Mouse (Mus musculus) midbrain, embryonic 10.5 days (tissue): ENCODE results near the gene Ascc3. TPM values are rescaled to one million over a fixed set of nuclear protein-coding genes. Genes with fewer than 3 reads are reported as not detected.

Experiments used
- DNase-seq: peaks from one replicate; pipeline ENCODE4 v3.0.0-alpha.2; 2017; ENCODE audit warnings: low spot score
- H3K27ac ChIP-seq: fragments of 300-500 bp; sonication (generic); replicated peaks from 2 replicates; pipeline ENCODE4 v1.5.1; 2016; ENCODE audit warnings: mild to moderate bottlenecking
- H3K27me3 ChIP-seq: fragments of 300-500 bp; sonication (generic); 2 replicates; pipeline ENCODE4 v1.6.1; 2016; ENCODE audit warnings: low read depth, mild to moderate bottlenecking; ENCODE audit not compliant: poor library complexity, severe bottlenecking
- H3K36me3 ChIP-seq: fragments of 300-500 bp; sonication (generic); 2 replicates; pipeline ENCODE4 v1.6.1; 2016; ENCODE audit warnings: mild to moderate bottlenecking, moderate library complexity
- H3K4me1 ChIP-seq: fragments of 300-500 bp; sonication (generic); 2 replicates; pipeline ENCODE4 v1.6.1; 2016
- H3K4me3 ChIP-seq: fragments of 300-500 bp; sonication (generic); 2 replicates; pipeline ENCODE4 v1.5.1; 2016; ENCODE audit warnings: mild to moderate bottlenecking, moderate library complexity
- H3K9me3 ChIP-seq: fragments of 300-500 bp; sonication (generic); replicated peaks from 2 replicates; pipeline ENCODE4 v1.6.1; 2016; ENCODE audit warnings: mild to moderate bottlenecking
- WGBS: fragments of 180-500 bp; shearing (Covaris S2); methylation state at CpG from one replicate; pipeline ENCODE4 v1.1.7; 2016; 5-methylcytosine and 5-hydroxymethylcytosine counted together
- polyA plus RNA-seq: library from polyadenylated mRNA; unstranded; fragments of >200 nt; fragmentation: Nextera tagmentation; extraction: Ambion mirVana; gene quantifications from 2 replicates; pipeline ENCODE4 v1.2.1, GENCODE M21; 2016

The Ascc3 gene
- polyA plus RNA-seq, 1 experiment from 2014 or later, result 15.0 TPM

- Histone ChIP-seq H3K9me3 (no peaks in the 10 kb centered on the region), H3K27me3 (peaks cover 100% of the 10 kb centered on the region), H3K4me1 (peaks cover 49% of the 10 kb centered on the region), H3K27ac (peak overlapping the region; percentile 76), H3K4me3 (peak overlapping the region; percentile 59), H3K36me3 (no peaks in the 10 kb centered on the region)
- DNase-seq, result no peak
- under 1% methylated on average over 21 of the region's 21 CpGs for WGBS
Measured at GRCm38 (mm10) chr10:50899846-50900745, 307.6 kb downstream of the Ascc3 start.
